Mouse (Mus musculus): ENCODE data around the gene Hectd1. TPM values are rescaled to one million over a fixed set of nuclear protein-coding genes. Genes with fewer than 3 reads are reported as not detected.

The Hectd1 gene
- polyA plus RNA-seq, 1 experiment from 2014 or later: 35.9 TPM

DNA sequence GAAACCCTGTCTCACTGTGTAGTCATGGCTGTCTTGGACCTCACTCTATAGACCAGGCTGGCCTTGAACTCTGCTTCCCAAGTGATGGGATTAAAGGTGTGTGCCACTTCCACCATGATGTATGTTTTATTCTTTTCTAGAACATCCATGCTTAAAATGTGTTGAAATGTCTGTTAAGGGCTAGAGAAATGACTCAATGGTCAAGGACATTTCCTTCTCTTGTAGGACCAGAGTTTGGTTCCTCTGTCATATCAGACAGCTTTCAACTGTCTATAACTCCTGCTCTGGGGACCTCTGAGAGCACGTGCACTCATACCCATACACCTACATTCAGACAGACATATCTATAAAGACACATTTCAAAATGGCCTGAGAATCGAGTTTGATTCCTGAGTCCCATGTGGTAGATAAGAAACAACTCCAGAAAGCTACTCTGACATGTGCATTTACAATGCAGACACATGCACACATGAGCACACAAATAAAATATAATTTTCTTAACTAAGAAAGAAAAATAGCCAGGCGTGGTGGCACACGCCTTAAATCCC lies 9.3 kb downstream of the Hectd1 start:
- no peak overlapping the region for H3K4me3 ChIP-seq
- no peaks in the 10 kb centered on the region; the same call in 1 of the 2 replicates for H3K9me3 ChIP-seq
- no peak overlapping the region for H3K27ac ChIP-seq (replicated peaks)
- H3K27me3 ChIP-seq: no peaks in the 10 kb centered on the region
- ATAC-seq (ENCODE audit: low read depth): no peak
- peaks cover 15% of the 10 kb centered on the region for H3K36me3 ChIP-seq
- H3K9ac ChIP-seq: no peak overlapping the region
- peaks cover 20% of the 10 kb centered on the region; the same call in 1 of the 2 replicates for H3K4me1 ChIP-seq (replicated peaks)
- WGBS: 96% methylated on average over 4 of the region's 4 CpGs
- H3K4me2 ChIP-seq: no peak overlapping the region

DNA sequence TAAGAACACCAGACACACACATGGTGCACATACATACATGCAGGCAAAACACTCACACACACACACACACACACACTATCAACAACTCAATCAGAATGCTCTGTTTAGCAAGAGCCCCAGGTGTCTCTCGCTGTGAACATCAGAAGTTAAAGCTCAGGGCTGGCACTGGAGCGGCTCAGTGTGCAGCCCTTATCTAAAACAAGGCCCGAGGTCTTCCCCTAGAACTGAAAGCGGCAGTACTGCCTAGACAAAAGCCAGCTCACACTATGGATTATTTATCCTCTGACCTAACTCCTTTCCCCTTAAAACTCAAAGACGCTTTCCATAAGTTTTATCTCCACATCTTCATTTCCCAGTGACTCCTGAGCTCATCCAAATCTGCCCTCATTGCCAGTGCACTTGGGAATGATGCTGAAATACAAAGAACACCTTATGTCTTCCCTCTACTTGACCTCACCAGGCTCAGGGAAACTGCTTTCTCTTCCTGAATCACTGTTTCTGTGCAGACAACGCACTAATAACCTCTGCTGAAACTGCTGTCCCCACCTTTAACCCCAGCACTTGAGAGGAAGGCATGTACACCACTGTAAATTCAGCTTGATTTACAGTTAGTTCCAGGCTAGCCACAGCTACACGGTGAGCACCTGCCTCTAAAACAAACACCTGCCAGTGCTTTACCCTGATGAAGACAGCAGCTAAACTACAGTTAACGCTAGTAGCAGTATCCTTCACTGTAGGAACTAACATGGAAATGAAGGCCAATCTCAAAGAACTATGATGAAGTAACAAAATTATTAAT lies 11.3 kb downstream of the Hectd1 start:
- H3K4me3 ChIP-seq: no peak overlapping the region
- no peaks in the 10 kb centered on the region; the same call in 1 of the 2 replicates for H3K9me3 ChIP-seq
- H3K4me1 ChIP-seq (replicated peaks): peaks cover 16% of the 10 kb centered on the region; the same call in 1 of the 2 replicates
- no peak for ATAC-seq (ENCODE audit: low read depth)
- H3K27ac ChIP-seq (replicated peaks): no peak overlapping the region
- H3K9ac ChIP-seq: no peak overlapping the region
- peaks cover 13% of the 10 kb centered on the region for H3K36me3 ChIP-seq
- H3K4me2 ChIP-seq: no peak overlapping the region
- WGBS: 70% methylated on average over 8 of the region's 8 CpGs
- no peaks in the 10 kb centered on the region for H3K27me3 ChIP-seq

DNA sequence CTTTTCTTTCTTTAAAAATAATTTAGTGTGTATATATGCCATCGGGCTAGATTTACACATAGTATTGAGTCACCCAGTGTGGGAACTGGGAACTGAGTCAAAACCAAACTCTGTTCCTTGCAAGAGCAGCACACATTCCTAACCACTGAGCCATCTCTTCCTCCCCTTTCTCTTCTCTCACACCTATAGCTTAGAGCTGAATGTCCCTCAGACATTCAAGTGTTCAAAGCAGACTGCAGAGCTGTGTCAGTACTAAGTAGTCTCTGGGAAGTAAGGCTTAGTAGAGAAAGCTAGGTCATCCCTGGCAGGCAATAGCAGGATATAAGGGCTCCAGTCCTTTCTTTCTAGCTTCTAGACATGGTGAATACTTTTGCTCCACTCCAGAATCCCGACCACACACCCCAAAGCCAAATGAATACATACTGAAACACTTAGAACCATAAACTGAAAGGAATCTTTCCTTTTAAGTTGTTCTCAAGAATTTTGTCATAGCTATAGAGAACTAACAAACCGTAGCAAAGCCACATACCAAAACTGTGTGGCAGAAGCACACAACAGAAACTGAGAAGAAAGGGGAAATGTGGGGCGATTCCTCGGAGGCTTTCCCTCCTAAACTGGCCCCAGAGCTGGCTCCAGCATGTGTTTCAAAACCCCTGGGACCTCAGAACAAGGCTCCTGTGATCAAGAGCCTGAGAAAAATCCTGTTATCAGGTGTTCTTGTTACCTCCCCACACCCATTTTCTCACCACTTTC lies 17.8 kb downstream of the Hectd1 start:
- Histone ChIP-seq H3K4me1 (replicated peaks) (no peaks in the 10 kb centered on the region), H3K27ac (replicated peaks) (no peak overlapping the region), H3K36me3 (peaks cover 19% of the 10 kb centered on the region), H3K27me3 (no peaks in the 10 kb centered on the region), H3K9ac (no peak overlapping the region), H3K4me3 (no peak overlapping the region), H3K4me2 (no peak overlapping the region), H3K9me3 (no peaks in the 10 kb centered on the region; the same call in 1 of the 2 replicates)
- 81% methylated on average over 5 of the region's 5 CpGs for WGBS
- ATAC-seq (ENCODE audit: low read depth): no peak

DNA sequence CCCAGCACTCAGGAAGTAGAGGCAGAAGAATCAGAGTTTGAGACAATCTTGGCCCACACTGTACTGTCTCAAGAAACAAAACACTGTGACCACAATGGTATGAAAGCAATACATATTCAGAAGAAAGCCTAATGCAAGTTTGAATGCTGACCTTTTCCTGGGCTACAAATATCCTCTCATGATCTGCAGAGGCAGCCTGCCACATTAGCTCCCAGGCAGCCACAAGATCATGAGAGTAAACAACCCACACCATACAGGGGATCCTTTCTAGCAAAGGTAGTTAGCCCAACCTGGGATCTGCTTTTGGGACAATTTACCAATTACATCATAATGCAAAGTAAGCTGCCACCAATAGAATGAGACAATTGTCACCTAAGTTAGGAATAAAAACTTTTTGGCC lies 18.8 kb downstream of the Hectd1 start:
- Histone ChIP-seq H3K27ac (replicated peaks) (no peak overlapping the region), H3K4me3 (no peak overlapping the region), H3K27me3 (no peaks in the 10 kb centered on the region), H3K9me3 (no peaks in the 10 kb centered on the region; the same call in 1 of the 2 replicates), H3K9ac (no peak overlapping the region), H3K36me3 (peaks cover 26% of the 10 kb centered on the region), H3K4me2 (no peak overlapping the region), H3K4me1 (replicated peaks) (no peaks in the 10 kb centered on the region)
- ATAC-seq (ENCODE audit: low read depth): no peak

DNA sequence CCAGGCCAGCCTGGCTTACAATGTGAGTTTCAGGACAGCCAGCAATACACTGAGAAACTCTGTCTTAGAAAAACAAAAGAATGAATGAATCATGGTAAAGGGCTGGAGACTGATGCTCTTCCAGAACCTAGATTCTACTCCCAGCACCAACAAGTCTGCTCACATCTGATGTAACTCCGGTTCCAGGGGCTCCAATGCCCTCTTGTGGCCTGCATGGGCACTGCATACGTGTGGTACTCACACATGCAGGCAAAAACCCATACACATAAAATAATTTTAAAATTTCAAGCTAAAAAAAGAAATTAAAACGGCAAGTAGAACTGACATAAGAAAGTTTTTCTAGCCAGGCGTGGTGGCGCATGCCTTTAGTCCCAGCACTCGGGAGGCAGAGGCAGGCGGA lies 44.5 kb downstream of the Hectd1 start:
- no peaks in the 10 kb centered on the region for H3K27me3 ChIP-seq
- H3K4me3 ChIP-seq: no peak overlapping the region
- H3K27ac ChIP-seq (replicated peaks): no peak overlapping the region
- no peaks in the 10 kb centered on the region for H3K9me3 ChIP-seq
- 95% methylated on average over 7 of the region's 7 CpGs for WGBS
- H3K4me1 ChIP-seq (replicated peaks): no peaks in the 10 kb centered on the region
- H3K9ac ChIP-seq: no peak overlapping the region
- ATAC-seq (ENCODE audit: low read depth): no peak
- no peak overlapping the region for H3K4me2 ChIP-seq
- peaks cover 87% of the 10 kb centered on the region for H3K36me3 ChIP-seq

DNA sequence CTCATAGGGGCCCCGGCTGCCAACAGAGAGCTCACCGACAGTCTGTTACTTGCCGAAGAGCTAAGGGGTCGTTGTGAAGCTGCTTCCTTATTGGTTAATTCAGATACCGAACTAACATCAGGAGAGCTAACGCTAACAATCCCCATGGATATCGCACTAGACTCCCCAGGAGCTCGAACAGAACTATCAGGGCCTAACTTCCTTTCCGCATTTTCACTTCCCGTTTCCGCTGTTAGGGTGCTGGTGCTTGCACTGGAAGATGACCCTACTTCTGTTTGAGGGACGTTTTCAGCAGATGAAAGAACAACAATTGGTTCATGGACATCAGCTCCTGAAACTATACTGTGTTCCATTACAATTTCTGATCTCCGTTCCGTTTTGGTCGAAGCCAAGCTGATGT lies 60.6 kb downstream of the Hectd1 start:
- Histone ChIP-seq H3K4me1 (replicated peaks) (no peaks in the 10 kb centered on the region), H3K4me2 (no peak overlapping the region), H3K27ac (replicated peaks) (no peak overlapping the region), H3K9me3 (no peaks in the 10 kb centered on the region), H3K9ac (no peak overlapping the region), H3K27me3 (no peaks in the 10 kb centered on the region), H3K4me3 (no peak overlapping the region), H3K36me3 (peaks cover 64% of the 10 kb centered on the region)
- ATAC-seq (ENCODE audit: low read depth): no peak
- 95% methylated on average over 15 of the region's 15 CpGs for WGBS

DNA sequence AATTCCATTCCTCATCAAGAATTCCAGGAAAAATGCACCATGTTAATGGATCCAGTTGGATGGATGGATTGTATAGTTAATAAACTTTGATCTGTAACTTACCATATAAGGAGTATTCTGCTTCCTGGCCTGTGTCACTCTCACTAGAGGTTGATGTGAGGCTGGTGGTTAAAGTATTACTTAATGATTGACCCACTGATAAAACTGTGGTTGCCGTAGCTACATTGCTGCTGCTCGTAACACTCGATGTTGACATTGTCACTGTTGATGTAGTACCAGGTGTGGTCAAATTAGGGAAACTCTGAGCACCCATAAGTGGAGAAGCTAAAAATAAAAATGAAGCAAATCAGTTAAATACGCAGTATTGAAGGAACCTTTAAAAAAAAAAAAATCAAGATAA lies 61.9 kb downstream of the Hectd1 start:
- Histone ChIP-seq H3K9ac (no peak overlapping the region), H3K4me2 (no peak overlapping the region), H3K36me3 (peaks cover 67% of the 10 kb centered on the region), H3K9me3 (no peaks in the 10 kb centered on the region), H3K27me3 (no peaks in the 10 kb centered on the region), H3K27ac (replicated peaks) (no peak overlapping the region), H3K4me3 (no peak overlapping the region), H3K4me1 (replicated peaks) (no peaks in the 10 kb centered on the region)
- no peak for ATAC-seq (ENCODE audit: low read depth)
- 94% methylated on average over 4 of the region's 4 CpGs for WGBS

DNA sequence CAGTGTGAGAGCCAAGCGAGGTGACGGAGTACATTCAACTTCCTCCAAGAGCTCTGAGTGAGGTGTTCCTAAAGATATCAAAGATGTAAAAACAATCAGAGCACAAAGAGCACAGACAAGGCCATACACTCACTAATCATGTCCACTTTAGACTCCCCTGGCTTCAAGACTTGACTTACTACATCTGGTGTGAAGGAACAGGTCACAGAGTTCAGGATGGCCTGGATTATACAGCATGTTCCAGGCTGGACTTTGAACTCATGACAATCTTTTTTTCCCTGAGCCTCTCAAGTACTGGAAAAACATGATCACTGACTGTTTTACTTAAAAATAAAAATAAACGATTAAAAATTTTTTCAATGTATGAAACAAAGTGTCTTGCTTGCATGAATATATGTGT lies 70.0 kb downstream of the Hectd1 start:
- H3K36me3 ChIP-seq: peaks cover 81% of the 10 kb centered on the region
- no peak overlapping the region for H3K4me2 ChIP-seq
- H3K4me1 ChIP-seq (replicated peaks): no peaks in the 10 kb centered on the region
- H3K9ac ChIP-seq: no peak overlapping the region
- no peak overlapping the region for H3K4me3 ChIP-seq
- no peak overlapping the region for H3K27ac ChIP-seq (replicated peaks)
- H3K9me3 ChIP-seq: no peaks in the 10 kb centered on the region
- WGBS: 96% methylated on average over 3 of the region's 3 CpGs
- ATAC-seq (ENCODE audit: low read depth): no peak
- no peaks in the 10 kb centered on the region for H3K27me3 ChIP-seq

DNA sequence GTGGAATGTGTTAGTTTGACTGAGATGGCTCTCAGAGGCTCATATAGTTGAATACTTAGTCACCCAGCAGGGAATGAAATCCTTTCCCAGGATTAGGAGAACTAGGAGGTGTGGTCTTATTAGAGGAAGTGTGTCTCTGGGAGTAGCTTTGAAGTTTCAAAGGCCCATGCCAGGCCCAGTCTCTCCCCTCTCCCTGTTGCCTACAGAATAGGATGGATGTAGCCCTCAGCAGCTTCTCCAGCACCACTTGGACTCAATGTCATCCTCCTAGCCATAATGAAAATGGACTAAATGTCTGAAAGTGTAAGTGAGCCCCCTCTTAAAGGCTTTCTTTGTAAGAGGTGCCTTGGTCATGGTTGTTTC lies 72.8 kb downstream of the Hectd1 start:
- Histone ChIP-seq H3K9ac (no peak overlapping the region), H3K27ac (replicated peaks) (no peak overlapping the region), H3K36me3 (peaks cover 80% of the 10 kb centered on the region), H3K4me1 (replicated peaks) (no peaks in the 10 kb centered on the region), H3K4me3 (no peak overlapping the region), H3K9me3 (no peaks in the 10 kb centered on the region), H3K27me3 (no peaks in the 10 kb centered on the region), H3K4me2 (no peak overlapping the region)
- no peak for ATAC-seq (ENCODE audit: low read depth)

DNA sequence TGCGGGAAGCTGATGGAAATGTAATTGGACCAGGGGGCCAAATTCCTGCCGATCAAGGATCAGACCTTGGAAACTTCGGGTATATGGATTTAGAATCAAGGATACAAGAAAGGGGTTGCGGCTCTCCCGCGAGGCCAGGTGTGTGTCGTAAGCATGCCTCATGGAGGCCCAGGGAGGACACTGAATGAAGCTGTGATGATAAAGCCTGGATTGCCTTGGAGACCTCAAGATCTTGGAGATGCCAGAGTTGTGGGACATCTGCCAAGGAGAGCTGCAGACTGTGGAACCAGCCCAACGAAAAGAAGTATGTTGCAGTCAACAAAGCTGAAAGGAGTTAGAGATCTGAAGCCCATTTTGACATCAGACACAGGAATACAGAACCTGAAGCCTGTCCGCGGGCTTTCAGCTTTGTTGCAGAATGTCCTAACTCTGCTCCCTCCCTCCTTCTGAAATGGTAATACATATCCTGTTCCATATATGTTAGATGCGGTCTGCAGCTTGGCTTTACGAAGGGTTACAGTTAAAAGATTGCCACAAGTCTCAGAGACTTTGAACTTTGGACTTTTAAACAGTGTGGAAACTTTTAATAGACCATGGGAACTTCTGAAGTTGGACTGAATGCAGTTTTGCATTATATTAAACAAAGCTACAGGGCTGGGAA lies 73.3 kb downstream of the Hectd1 start:
- no peak overlapping the region for H3K4me2 ChIP-seq
- no peak for ATAC-seq (ENCODE audit: low read depth)
- H3K4me1 ChIP-seq (replicated peaks): no peaks in the 10 kb centered on the region
- H3K27ac ChIP-seq (replicated peaks): no peak overlapping the region
- H3K4me3 ChIP-seq: no peak overlapping the region
- 96% methylated on average over 12 of the region's 12 CpGs for WGBS
- no peaks in the 10 kb centered on the region for H3K9me3 ChIP-seq
- H3K9ac ChIP-seq: no peak overlapping the region
- H3K27me3 ChIP-seq: no peaks in the 10 kb centered on the region
- H3K36me3 ChIP-seq: peaks cover 82% of the 10 kb centered on the region

DNA sequence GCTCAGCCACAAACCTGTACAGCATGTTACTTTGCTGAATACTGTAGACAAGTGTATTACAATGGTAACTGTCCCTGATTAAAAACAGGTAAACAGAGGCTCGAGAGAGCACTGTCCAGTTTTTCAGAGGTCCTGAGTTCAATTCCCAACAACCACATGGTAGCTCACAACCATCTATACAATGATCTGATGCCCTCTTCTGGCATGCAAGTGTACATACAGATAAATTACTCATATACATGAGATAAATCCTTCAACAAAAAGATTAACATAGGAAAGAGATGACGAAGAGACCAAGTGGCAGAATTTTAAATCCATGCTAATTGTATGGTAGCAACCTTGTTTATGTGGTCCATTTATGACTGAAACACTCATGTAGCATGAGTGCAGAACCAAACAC lies 82.0 kb downstream of the Hectd1 start:
- Histone ChIP-seq H3K4me2 (no peak overlapping the region), H3K27me3 (no peaks in the 10 kb centered on the region), H3K36me3 (peaks cover 83% of the 10 kb centered on the region), H3K4me3 (no peak overlapping the region), H3K27ac (replicated peaks) (no peak overlapping the region), H3K9ac (no peak overlapping the region), H3K4me1 (replicated peaks) (no peaks in the 10 kb centered on the region), H3K9me3 (no peaks in the 10 kb centered on the region)
- ATAC-seq (ENCODE audit: low read depth): no peak
- 87% methylated on average over 2 of the region's 2 CpGs for WGBS

DNA sequence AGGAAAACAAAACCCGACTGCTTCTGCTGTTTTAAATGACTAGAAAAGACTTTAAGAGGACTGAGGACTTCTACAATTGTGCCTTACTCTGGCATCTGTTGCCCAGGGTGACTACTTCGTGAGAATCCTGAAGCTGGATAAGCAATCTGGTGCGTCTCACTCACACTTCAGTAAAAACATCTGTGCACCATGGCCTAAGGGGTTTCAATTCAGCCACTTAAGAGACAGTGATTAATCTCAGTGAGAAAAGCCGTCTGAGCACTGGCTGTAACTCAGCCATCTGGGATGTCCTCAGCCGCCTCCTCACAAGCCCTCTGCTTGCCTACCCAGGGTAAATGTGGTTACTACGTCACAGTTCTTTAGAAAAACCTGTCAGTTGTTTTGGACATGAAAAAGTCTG lies 84.4 kb downstream of the Hectd1 start:
- ATAC-seq (ENCODE audit: low read depth): peak; percentile 66; the same call in 1 of the 2 replicates
- Histone ChIP-seq H3K27me3 (no peaks in the 10 kb centered on the region), H3K4me1 (replicated peaks) (no peaks in the 10 kb centered on the region), H3K4me3 (no peak overlapping the region), H3K27ac (replicated peaks) (no peak overlapping the region), H3K9me3 (no peaks in the 10 kb centered on the region; the same call in 1 of the 2 replicates), H3K9ac (no peak overlapping the region), H3K36me3 (peaks cover 69% of the 10 kb centered on the region), H3K4me2 (no peak overlapping the region)
- 34% methylated on average over 6 of the region's 6 CpGs for WGBS

Data from neural tube, embryonic 13.5 days (tissue).